Mouse (Mus musculus): ENCODE data around the gene Polr2e. TPM values are rescaled to one million over a fixed set of nuclear protein-coding genes. Genes with fewer than 3 reads are reported as not detected.
A peak's percentile ranks its signal among the peaks of the same experiment; 100 is the strongest.

Polr2e gene
- polyA plus RNA-seq, 1 experiment from 2014 or later = 248 TPM

- ATAC-seq (ENCODE audit: low FRiP score, low TSS enrichment) = no peak
- WGBS = 10% methylated on average over 27 of the region's 27 CpGs
- peaks cover 46% of the 10 kb centered on the region for H3K4me1 ChIP-seq (ENCODE audit: insufficient read depth, low read length)
Observed at GRCm38 (mm10) chr10:79987771-79988505, 51.7 kb downstream of the Polr2e start.

DNA sequence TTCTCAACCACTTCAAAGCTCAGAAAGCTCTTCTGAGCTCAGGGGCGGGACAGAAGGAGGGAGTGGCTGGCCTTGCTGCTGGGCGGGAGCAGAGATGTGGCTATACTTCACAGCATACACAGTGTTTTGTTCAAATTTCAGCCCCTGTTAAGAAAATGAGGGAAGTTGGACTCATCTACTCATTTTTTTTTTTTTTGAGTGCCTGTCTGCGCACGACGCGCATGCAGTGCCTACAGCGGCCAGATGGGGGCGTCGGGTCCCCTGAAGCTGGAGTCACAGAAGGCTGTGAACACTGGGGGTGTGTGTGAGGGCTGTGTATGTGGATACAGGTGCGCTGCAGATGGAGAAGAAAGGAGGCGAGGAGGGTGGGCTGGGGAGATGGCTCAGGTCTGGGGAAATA lies 52.6 kb downstream of the Polr2e start:
- no peak for ATAC-seq (ENCODE audit: low FRiP score, low TSS enrichment)
- 7% methylated on average over 11 of the region's 11 CpGs for WGBS
- peak overlapping the region; percentile 95; the same call in 1 of the 2 replicates for H3K4me2 ChIP-seq (replicated peaks; ENCODE audit: low read depth, low read length)
- H3K27me3 ChIP-seq (ENCODE audit: insufficient read depth, low read length) = no peaks in the 10 kb centered on the region
- H3K9me3 ChIP-seq (ENCODE audit: low read length) = peaks cover 6% of the 10 kb centered on the region; the same call in 1 of the 2 replicates
- H3K36me3 ChIP-seq (ENCODE audit: insufficient read depth, low read length) = peaks cover 14% of the 10 kb centered on the region
- peak overlapping the region; percentile 96 for H3K27ac ChIP-seq (ENCODE audit: low read length)
- peaks cover 54% of the 10 kb centered on the region for H3K4me1 ChIP-seq (ENCODE audit: insufficient read depth, low read length)
- 0 out of 2 replicates have a peak overlapping the region, but pooled peaks have one; percentile 1 for H3K9ac ChIP-seq (replicated peaks; ENCODE audit: low read length)
- H3K4me3 ChIP-seq (ENCODE audit: low read length) = no peak overlapping the region

More at GRCm38 (mm10) chr10:79987771-79988505, 51.7 kb downstream of the Polr2e start:
- H3K27ac ChIP-seq (ENCODE audit: low read length) = peak overlapping the region; percentile 94
- H3K36me3 ChIP-seq (ENCODE audit: insufficient read depth, low read length) = peaks cover 23% of the 10 kb centered on the region
- H3K9ac ChIP-seq (replicated peaks; ENCODE audit: low read length) = peak overlapping the region; percentile 91
- peak overlapping the region; percentile 74 for H3K4me2 ChIP-seq (replicated peaks; ENCODE audit: low read depth, low read length)
- H3K27me3 ChIP-seq (ENCODE audit: insufficient read depth, low read length) = no peaks in the 10 kb centered on the region
- peaks cover 6% of the 10 kb centered on the region; the same call in 1 of the 2 replicates for H3K9me3 ChIP-seq (ENCODE audit: low read length)
- peak overlapping the region; percentile 81 for H3K4me3 ChIP-seq (ENCODE audit: low read length)

DNA sequence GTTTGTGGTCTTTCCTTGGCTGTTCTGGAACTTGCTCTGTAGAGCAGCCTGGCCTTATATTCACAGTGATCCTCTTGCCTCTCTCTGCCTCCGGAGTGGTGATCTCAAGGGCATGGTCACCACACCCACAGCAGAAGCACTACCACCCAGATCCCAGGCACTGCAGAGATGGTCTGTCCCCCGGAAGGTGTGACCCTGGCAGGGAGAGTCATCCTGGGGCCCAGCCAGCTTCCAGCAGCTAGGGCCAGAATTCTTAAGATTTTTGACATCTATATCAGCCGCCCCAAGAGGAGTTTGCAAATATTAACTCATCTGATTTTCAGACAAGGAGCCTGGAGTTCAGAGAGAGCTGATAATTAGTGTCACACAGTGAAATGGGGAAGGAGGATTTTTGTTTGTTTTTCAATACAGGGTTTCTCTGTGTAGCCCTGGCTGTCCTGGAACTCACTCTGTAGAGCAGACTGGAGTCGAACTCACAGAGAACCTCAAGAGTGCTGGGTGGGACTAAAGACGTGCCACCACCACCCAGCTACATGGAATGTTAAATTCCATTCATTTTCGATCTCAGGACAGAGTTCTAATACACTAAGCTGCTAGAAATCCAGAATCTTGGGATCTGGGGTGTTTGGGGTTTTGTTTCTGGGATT lies 53.2 kb downstream of the Polr2e start:
- Histone ChIP-seq H3K9me3 (ENCODE audit: low read length) (peaks cover 2% of the 10 kb centered on the region; the same call in 1 of the 2 replicates), H3K4me2 (replicated peaks; ENCODE audit: low read depth, low read length) (peak overlapping the region; percentile 95), H3K4me1 (ENCODE audit: insufficient read depth, low read length) (peaks cover 57% of the 10 kb centered on the region), H3K27ac (ENCODE audit: low read length) (peak overlapping the region; percentile 96), H3K36me3 (ENCODE audit: insufficient read depth, low read length) (peaks cover 7% of the 10 kb centered on the region; the same call in 1 of the 2 replicates), H3K9ac (replicated peaks; ENCODE audit: low read length) (peak overlapping the region; percentile 61), H3K4me3 (ENCODE audit: low read length) (peak overlapping the region; percentile 81), H3K27me3 (ENCODE audit: insufficient read depth, low read length) (no peaks in the 10 kb centered on the region)
- ATAC-seq (ENCODE audit: low FRiP score, low TSS enrichment) = no peak
- 41% methylated on average over 6 of the region's 6 CpGs for WGBS

Other genes with a start within 250 kb of the Polr2e start
- gene Prss57, start 248.8 kb downstream of the Polr2e start, polyA plus RNA-seq (2015; fragmentation: Nextera tagmentation; extraction: Ambion mirVana) = not detected in 2 replicates
- 190 and 194 TPM in 2 replicates for gene Palm, start 246.2 kb downstream of the Polr2e start, polyA plus RNA-seq (2015; fragmentation: Nextera tagmentation; extraction: Ambion mirVana)
- gene Misp, start 218.8 kb downstream of the Polr2e start, polyA plus RNA-seq (2015; fragmentation: Nextera tagmentation; extraction: Ambion mirVana) = 18.2 and 18.5 TPM in 2 replicates
- gene Ptbp1, start 185.4 kb downstream of the Polr2e start, polyA plus RNA-seq (2015; fragmentation: Nextera tagmentation; extraction: Ambion mirVana) = 431 and 491 TPM in 2 replicates
- 7.9 and 8.2 TPM in 2 replicates for gene Prtn3, start 165.3 kb downstream of the Polr2e start, polyA plus RNA-seq (2015; fragmentation: Nextera tagmentation; extraction: Ambion mirVana)
- gene Plppr3, start 165.2 kb downstream of the Polr2e start, polyA plus RNA-seq (2015; fragmentation: Nextera tagmentation; extraction: Ambion mirVana) = 72.7 and 78.6 TPM in 2 replicates
- 0.60 and 0.76 TPM in 2 replicates for gene Elane, start 153.5 kb downstream of the Polr2e start, polyA plus RNA-seq (2015; fragmentation: Nextera tagmentation; extraction: Ambion mirVana)
- not detected in 2 replicates for gene Cfd, start 148.9 kb downstream of the Polr2e start, polyA plus RNA-seq (2015; fragmentation: Nextera tagmentation; extraction: Ambion mirVana)
- 71.0 and 72.4 TPM in 2 replicates for gene Med16, start 130.9 kb downstream of the Polr2e start, polyA plus RNA-seq (2015; fragmentation: Nextera tagmentation; extraction: Ambion mirVana)
- gene Gm26602, start 128.9 kb downstream of the Polr2e start, polyA plus RNA-seq (2015; fragmentation: Nextera tagmentation; extraction: Ambion mirVana) = 9.2 TPM in 1 of 2 replicates, not detected in the other
- 1.5 and 2.1 TPM in 2 replicates for gene Kiss1r, start 122.8 kb downstream of the Polr2e start, polyA plus RNA-seq (2015; fragmentation: Nextera tagmentation; extraction: Ambion mirVana)
- gene R3hdm4, start 118.6 kb downstream of the Polr2e start, polyA plus RNA-seq (2015; fragmentation: Nextera tagmentation; extraction: Ambion mirVana) = 169 and 170 TPM in 2 replicates
- 5.5 and 9.2 TPM in 2 replicates for gene Arid3a, start 112.8 kb downstream of the Polr2e start, polyA plus RNA-seq (2015; fragmentation: Nextera tagmentation; extraction: Ambion mirVana)
- 101 and 113 TPM in 2 replicates for gene Wdr18, start 79.6 kb downstream of the Polr2e start, polyA plus RNA-seq (2015; fragmentation: Nextera tagmentation; extraction: Ambion mirVana)
- 0.54 and 0.71 TPM in 2 replicates for gene Grin3b, start 69.1 kb downstream of the Polr2e start, polyA plus RNA-seq (2015; fragmentation: Nextera tagmentation; extraction: Ambion mirVana)
- gene Tmem259, start 55.5 kb downstream of the Polr2e start, polyA plus RNA-seq (2015; fragmentation: Nextera tagmentation; extraction: Ambion mirVana) = 10.8 and 11.2 TPM in 2 replicates
- gene Cnn2, start 51.2 kb downstream of the Polr2e start, polyA plus RNA-seq (2015; fragmentation: Nextera tagmentation; extraction: Ambion mirVana) = 309 and 332 TPM in 2 replicates
- gene Abca7, start 43.3 kb downstream of the Polr2e start, polyA plus RNA-seq (2015; fragmentation: Nextera tagmentation; extraction: Ambion mirVana) = 4.2 and 4.4 TPM in 2 replicates
- 10.5 and 11.3 TPM in 2 replicates for gene Arhgap45, start 23.1 kb downstream of the Polr2e start, polyA plus RNA-seq (2015; fragmentation: Nextera tagmentation; extraction: Ambion mirVana)
- 617 and 706 TPM in 2 replicates for gene Gpx4, start 7.4 kb upstream of the Polr2e start, polyA plus RNA-seq (2015; fragmentation: Nextera tagmentation; extraction: Ambion mirVana)
- gene Sbno2, start 65.8 kb upstream of the Polr2e start, polyA plus RNA-seq (2015; fragmentation: Nextera tagmentation; extraction: Ambion mirVana) = 16.1 and 17.6 TPM in 2 replicates
- 18.2 and 20.2 TPM in 2 replicates for gene Stk11, start 76.0 kb upstream of the Polr2e start, polyA plus RNA-seq (2015; fragmentation: Nextera tagmentation; extraction: Ambion mirVana)
- 676 and 688 TPM in 2 replicates for gene Atp5d, start 98.8 kb upstream of the Polr2e start, polyA plus RNA-seq (2015; fragmentation: Nextera tagmentation; extraction: Ambion mirVana)
- 6.4 and 7.3 TPM in 2 replicates for gene Cbarp, start 101.0 kb upstream of the Polr2e start, polyA plus RNA-seq (2015; fragmentation: Nextera tagmentation; extraction: Ambion mirVana)
- 15.9 and 16.8 TPM in 2 replicates for gene Midn, start 108.5 kb upstream of the Polr2e start, polyA plus RNA-seq (2015; fragmentation: Nextera tagmentation; extraction: Ambion mirVana)
- 96.2 and 101 TPM in 2 replicates for gene Cirbp, start 126.2 kb upstream of the Polr2e start, polyA plus RNA-seq (2015; fragmentation: Nextera tagmentation; extraction: Ambion mirVana)
- gene 1600002K03Rik, start 133.1 kb upstream of the Polr2e start, polyA plus RNA-seq (2015; fragmentation: Nextera tagmentation; extraction: Ambion mirVana) = 15.2 and 15.3 TPM in 2 replicates
- 11.0 and 11.8 TPM in 2 replicates for gene Efna2, start 139.7 kb upstream of the Polr2e start, polyA plus RNA-seq (2015; fragmentation: Nextera tagmentation; extraction: Ambion mirVana)
- gene Mum1, start 186.6 kb upstream of the Polr2e start, polyA plus RNA-seq (2015; fragmentation: Nextera tagmentation; extraction: Ambion mirVana) = 72.2 and 74.6 TPM in 2 replicates
- 398 and 444 TPM in 2 replicates for gene Ndufs7, start 209.3 kb upstream of the Polr2e start, polyA plus RNA-seq (2015; fragmentation: Nextera tagmentation; extraction: Ambion mirVana)
- gene Gamt, start 221.2 kb upstream of the Polr2e start, polyA plus RNA-seq (2015; fragmentation: Nextera tagmentation; extraction: Ambion mirVana) = 38.1 and 38.3 TPM in 2 replicates
- 52.7 and 55.4 TPM in 2 replicates for gene Dazap1, start 221.7 kb upstream of the Polr2e start, polyA plus RNA-seq (2015; fragmentation: Nextera tagmentation; extraction: Ambion mirVana)